ENCODE assay signal across 29 mouse cellular contexts in the genomic region with DNA sequence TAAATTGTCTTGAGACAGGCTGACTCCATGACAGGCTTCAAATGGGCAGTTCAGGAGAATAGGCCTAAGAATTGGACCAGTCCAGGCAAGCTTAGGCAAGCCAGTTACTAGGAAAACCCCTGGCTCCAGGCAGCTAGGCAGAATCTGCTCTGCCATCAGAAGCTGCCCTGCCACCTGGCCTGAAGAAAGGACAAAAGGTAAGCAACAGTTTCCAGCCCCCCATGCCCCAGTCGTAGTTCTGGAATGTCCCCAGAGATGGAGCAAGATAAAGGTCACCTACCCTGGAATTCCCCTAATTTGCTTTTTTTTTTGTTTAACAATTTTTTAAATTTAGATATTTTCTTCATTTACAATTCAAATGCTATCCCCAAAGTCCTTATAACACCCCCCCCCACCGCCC.
"Had no signal": no experiment of that assay in that cellular context is flagged by ENCODE, and none has a peak within 500 bp of the region (broad histone marks: within the 10 kb centered on the region; RNA-seq: fewer than 3 reads in every experiment).

No protein-coding gene starts in this region.

- H3K27me3 ChIP-seq: limb, embryonic 12.5 days; limb, embryonic 13.5 days; limb, embryonic 15.5 days; liver, embryonic 12.5 days; liver, embryonic 13.5 days; liver, embryonic 15.5 days; lung, embryonic 15.5 days; megakaryocyte, embryonic 14.5 days; midbrain, embryonic 12.5 days; midbrain, embryonic 13.5 days; midbrain, embryonic 15.5 days had no signal

- H3K4me2 ChIP-seq: limb, embryonic 12.5 days; limb, embryonic 13.5 days; limb, embryonic 15.5 days; liver, embryonic 11.5 days; liver, embryonic 12.5 days; liver, embryonic 13.5 days; liver, embryonic 15.5 days; lung, embryonic 14.5 days; lung, embryonic 15.5 days; midbrain, embryonic 11.5 days; midbrain, embryonic 12.5 days; midbrain, embryonic 13.5 days; midbrain, embryonic 15.5 days had no signal

- H3K9me3 ChIP-seq: limb, embryonic 10.5 days; limb, embryonic 12.5 days; limb, embryonic 15.5 days; liver, embryonic 12.5 days; liver, embryonic 15.5 days; lung, embryonic 15.5 days; midbrain, embryonic 12.5 days; midbrain, embryonic 13.5 days; midbrain, embryonic 15.5 days had no signal

- H3K9ac ChIP-seq: limb, embryonic 12.5 days; limb, embryonic 13.5 days; limb, embryonic 15.5 days; liver, embryonic 12.5 days; liver, embryonic 13.5 days; liver, embryonic 14.5 days; liver, embryonic 15.5 days; liver, postnatal 0 days; lung, embryonic 14.5 days; lung, embryonic 15.5 days; midbrain, embryonic 12.5 days; midbrain, embryonic 13.5 days; midbrain, embryonic 15.5 days had no signal

- DNase-seq: left cerebral cortex, postnatal 4 days; liver; liver, embryonic 13.5 days; liver, postnatal 0 days; lung, adult 18-20 months; lung, adult 2 months; lung, embryonic 14.5 days; lung, postnatal 10 days; lung, postnatal 14 days; lung, postnatal 36 days; lung, postnatal 4 days; midbrain, embryonic 14.5 days had no signal

- H3K36me3 ChIP-seq: limb, embryonic 10.5 days; limb, embryonic 12.5 days; limb, embryonic 13.5 days; limb, embryonic 15.5 days; liver, embryonic 12.5 days; liver, embryonic 13.5 days; liver, embryonic 15.5 days; lung, embryonic 15.5 days; midbrain, embryonic 10.5 days; midbrain, embryonic 12.5 days; midbrain, embryonic 13.5 days; midbrain, embryonic 15.5 days had no signal

- H3K4me3 ChIP-seq: limb, embryonic 10.5 days; limb, embryonic 12.5 days; limb, embryonic 13.5 days; limb, embryonic 15.5 days; liver, embryonic 12.5 days; liver, embryonic 13.5 days; liver, embryonic 15.5 days; lung, embryonic 15.5 days; megakaryocyte, embryonic 14.5 days; midbrain, embryonic 10.5 days; midbrain, embryonic 12.5 days; midbrain, embryonic 13.5 days; midbrain, embryonic 15.5 days; myocyte had no signal

- H3K4me1 ChIP-seq: limb, embryonic 10.5 days; limb, embryonic 12.5 days; limb, embryonic 13.5 days; limb, embryonic 15.5 days; liver, embryonic 12.5 days; liver, embryonic 13.5 days; liver, embryonic 15.5 days; lung, embryonic 15.5 days; megakaryocyte, embryonic 14.5 days; midbrain, embryonic 10.5 days; midbrain, embryonic 12.5 days; midbrain, embryonic 13.5 days; midbrain, embryonic 15.5 days had no signal

- H3K27ac ChIP-seq: limb, embryonic 10.5 days; limb, embryonic 12.5 days; limb, embryonic 13.5 days; limb, embryonic 15.5 days; liver, embryonic 12.5 days; liver, embryonic 13.5 days; liver, embryonic 14.5 days; liver, embryonic 15.5 days; lung, embryonic 15.5 days; macrophage; midbrain, embryonic 10.5 days; midbrain, embryonic 12.5 days; midbrain, embryonic 13.5 days; midbrain, embryonic 15.5 days had no signal
